In the genomic region with DNA sequence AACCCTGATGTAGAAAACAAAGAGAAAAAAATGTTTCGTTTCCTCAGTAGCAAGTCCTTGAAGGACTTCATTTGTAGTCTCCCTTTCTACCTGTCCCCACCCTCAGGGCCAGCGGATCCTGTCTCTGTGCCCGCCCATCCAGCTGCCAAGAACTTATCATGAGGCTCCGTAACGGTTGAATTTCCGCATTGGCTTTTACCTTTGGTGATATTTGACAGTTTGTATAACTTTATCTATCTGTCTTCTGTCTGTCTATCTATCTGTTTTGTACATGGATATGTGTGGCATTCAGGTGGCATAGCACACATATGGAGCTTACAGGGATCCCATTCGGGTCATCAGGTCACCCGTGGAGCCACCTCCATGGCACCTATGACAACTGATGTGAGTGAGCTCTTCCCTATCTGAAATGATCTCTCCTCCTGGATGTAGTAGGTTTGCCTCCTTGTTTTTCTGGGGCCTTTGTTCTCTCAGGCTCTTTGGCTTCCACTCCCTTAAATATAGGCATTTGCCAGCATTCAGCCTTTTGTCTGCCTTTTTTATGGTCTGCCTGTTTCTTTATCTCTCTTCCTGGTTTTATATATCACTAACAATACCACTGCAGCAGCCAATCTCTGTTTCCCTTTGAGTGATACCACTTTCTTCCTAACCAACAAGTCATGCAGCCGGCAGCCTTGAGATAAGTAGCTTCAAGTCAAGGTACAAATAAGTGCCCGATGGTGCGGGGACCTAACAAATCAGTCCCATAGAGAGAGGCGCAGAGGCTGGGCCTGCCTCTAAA, we compare ENCODE assay signal across 1 mouse cellular context.
TF ChIP-seq lines count a peak whose summit lies in the region.

No protein-coding gene starts in this region.

TF ChIP-seq in MEL, 35 proteins besides CTCF, POLR2A, EP300 and RAD21:
- TF ChIP-seq BHLHE40 (IDR thresholded peaks at IDR 0.05; ENCODE audit: borderline replicate concordance, low read depth, low read length) (peak; percentile 84), GATA1 (IDR thresholded peaks at IDR 0.05; ENCODE audit: low read depth, low read length) (peak; percentile 98), NRF1 (IDR thresholded peaks at IDR 0.05; ENCODE audit: insufficient read depth, low read depth, low read length, poor library complexity, severe bottlenecking) (no peak), CHD2 (IDR thresholded peaks at IDR 0.05; ENCODE audit: low read length) (no peak), MYC (IDR thresholded peaks at IDR 0.05; ENCODE audit: low read depth, low read length) (no peak), ZKSCAN1 (IDR thresholded peaks at IDR 0.05; ENCODE audit: low read depth, low read length) (no peak), POLR2AphosphoS5 (IDR thresholded peaks at IDR 0.05; ENCODE audit: borderline replicate concordance, low read depth, low read length) (no peak), CHD1 (IDR thresholded peaks at IDR 0.05; ENCODE audit: low read depth, low read length) (peak; percentile 94; the same call in 1 of the 2 replicates), ZMIZ1 (IDR thresholded peaks at IDR 0.05; ENCODE audit: low read depth, low read length) (peak; percentile 64), E2F4 (IDR thresholded peaks at IDR 0.05; ENCODE audit: borderline replicate concordance, low read depth, low read length) (no peak), ELF1 (IDR thresholded peaks at IDR 0.05; ENCODE audit: low read depth, low read length) (peak; percentile 71), MYB (IDR thresholded peaks at IDR 0.05; ENCODE audit: low read depth, low read length) (peak; percentile 84), GABPA (IDR thresholded peaks at IDR 0.05; ENCODE audit: low read depth, low read length) (no peak), SIN3A (IDR thresholded peaks at IDR 0.05; ENCODE audit: low read length) (peak; percentile 78), ZNF384 (IDR thresholded peaks at IDR 0.05; ENCODE audit: low read depth, low read length) (no peak; the same call in 1 of the 2 replicates), ETS1 (IDR thresholded peaks at IDR 0.05; ENCODE audit: low read depth, low read length) (peak; percentile 87), KAT2A (conservative IDR thresholded peaks at IDR 0.05; ENCODE audit: low read depth, low read length) (no peak), UBTF (IDR thresholded peaks at IDR 0.05; ENCODE audit: borderline replicate concordance, insufficient read depth, low read depth, low read length) (no peak), TAL1 (IDR thresholded peaks at IDR 0.05; ENCODE audit: low read length) (peak; percentile 81), MAFK (IDR thresholded peaks at IDR 0.05; ENCODE audit: borderline replicate concordance, low read depth, low read length) (peak; percentile 64; the same call in 1 of the 2 replicates), MEF2A (IDR thresholded peaks at IDR 0.05; ENCODE audit: extremely low read depth, insufficient replicate concordance, low read depth, low read length, poor library complexity, severe bottlenecking) (peak; percentile 31; the same call in 1 of the 2 replicates), POLR2AphosphoS2 (IDR thresholded peaks at IDR 0.05; ENCODE audit: low read length) (no peak), USF1 (IDR thresholded peaks at IDR 0.05; ENCODE audit: low read depth, low read length) (0 out of 2 replicates have a peak, but pooled peaks have one; percentile 16), USF2 (IDR thresholded peaks at IDR 0.05; ENCODE audit: borderline replicate concordance in 1 of 2, insufficient read depth in 1 of 2, low read depth in 1 of 2, low read length in 2 of 2) (no peak), JUND (IDR thresholded peaks at IDR 0.05; ENCODE audit: low read depth, low read length) (0 out of 2 replicates have a peak, but pooled peaks have one; percentile 18), MAX (IDR thresholded peaks at IDR 0.05; ENCODE audit: low read length) (no peak; the same call in 1 of the 2 replicates), SMC3 (IDR thresholded peaks at IDR 0.05; ENCODE audit: low read depth, low read length) (no peak), TBP (IDR thresholded peaks at IDR 0.05; ENCODE audit: low read depth, low read length) (peak; percentile 89), ZC3H11A (IDR thresholded peaks at IDR 0.05; ENCODE audit: low read depth, low read length) (no peak), TCF12 (IDR thresholded peaks at IDR 0.05; ENCODE audit: low read depth, low read length) (peak; percentile 96), MAZ (IDR thresholded peaks at IDR 0.05; ENCODE audit: low read depth, low read length) (peak; percentile 60; the same call in 1 of the 2 replicates), NELFE (IDR thresholded peaks at IDR 0.05; ENCODE audit: low read depth, low read length) (no peak; the same call in 1 of the 2 replicates), RCOR1 (IDR thresholded peaks at IDR 0.05; ENCODE audit: low read depth, low read length) (peak; percentile 99), HCFC1 (IDR thresholded peaks at IDR 0.05; ENCODE audit: low read depth, low read length) (peak; percentile 57; the same call in 1 of the 2 replicates), MXI1 (IDR thresholded peaks at IDR 0.05; ENCODE audit: low read depth, low read length) (peak; percentile 45)
